Mouse (Mus musculus) testis, postnatal 10 days (tissue): ENCODE data around the gene Col9a2.
"Not testable (repeated sequence)": the region's sequence is repeated elsewhere in the genome, so short reads cannot be mapped to it uniquely, and the experiment has no call there.

Source experiments
- DNase-seq: peaks from one replicate; pipeline ENCODE4 v3.0.0; 2021; ENCODE audit warnings: low spot score

Gene Col9a2

GRCm38 (mm10) chr4:121021911-121022310, 17.3 kb upstream of the Col9a2 start:
- DNase-seq = no peak

GRCm38 (mm10) chr4:121023464-121023863, 15.7 kb upstream of the Col9a2 start:
- no peak for DNase-seq

GRCm38 (mm10) chr4:121023941-121024340, 15.2 kb upstream of the Col9a2 start:
- DNase-seq = no peak

- DNase-seq = no peak
These were observed 13.5 kb upstream of the Col9a2 start for GRCm38 (mm10) chr4:121025681-121026080.

GRCm38 (mm10) chr4:121028146-121028545, 11.0 kb upstream of the Col9a2 start:
- no peak for DNase-seq

GRCm38 (mm10) chr4:121028659-121029392, 10.4 kb upstream of the Col9a2 start:
- DNase-seq = peak; percentile 85

- no peak for DNase-seq
These were observed 9.6 kb upstream of the Col9a2 start for GRCm38 (mm10) chr4:121029632-121030031.

- no peak for DNase-seq
These were observed 7.7 kb upstream of the Col9a2 start for GRCm38 (mm10) chr4:121031440-121031839.

GRCm38 (mm10) chr4:121033006-121033405, 6.2 kb upstream of the Col9a2 start:
- no peak for DNase-seq

- DNase-seq = peak; percentile 53
These were observed 1.1 kb downstream of the Col9a2 start for GRCm38 (mm10) chr4:121040323-121040722.

GRCm38 (mm10) chr4:121040897-121041671, 1.9 kb downstream of the Col9a2 start:
- DNase-seq = peak; percentile 80

GRCm38 (mm10) chr4:121042472-121042871, 3.3 kb downstream of the Col9a2 start:
- no peak for DNase-seq

- no peak for DNase-seq
These were observed 3.8 kb downstream of the Col9a2 start for GRCm38 (mm10) chr4:121042946-121043345.

- no peak for DNase-seq
These were observed 12.7 kb downstream of the Col9a2 start for GRCm38 (mm10) chr4:121051863-121052262.

- no peak for DNase-seq
These were observed 13.5 kb downstream of the Col9a2 start for GRCm38 (mm10) chr4:121052454-121053323.

- no peak for DNase-seq
These were observed 17.2 kb downstream of the Col9a2 start for GRCm38 (mm10) chr4:121056342-121056741.

- no peak for DNase-seq
These were observed 17.8 kb downstream of the Col9a2 start for GRCm38 (mm10) chr4:121057032-121057431.

GRCm38 (mm10) chr4:121059218-121059617, 20.0 kb downstream of the Col9a2 start:
- DNase-seq = not testable (repeated sequence)

GRCm38 (mm10) chr4:121065336-121065735, 26.2 kb downstream of the Col9a2 start:
- no peak for DNase-seq

GRCm38 (mm10) chr4:121074250-121074649, 35.1 kb downstream of the Col9a2 start:
- DNase-seq = no peak

GRCm38 (mm10) chr4:121077915-121078646, 38.9 kb downstream of the Col9a2 start:
- DNase-seq = no peak

- DNase-seq = no peak
These were observed 41.2 kb downstream of the Col9a2 start for GRCm38 (mm10) chr4:121080395-121080794.
